Mouse (Mus musculus) layer of hippocampus, adult 11-12 months (tissue): ENCODE measurements around the gene Zfand2a.

Experiments
- DNase-seq: peaks from one replicate; pipeline ENCODE4 v3.0.0; 2022; ENCODE audit warnings: low spot score

Gene Zfand2a

GRCm38 (mm10) chr5:139429818-139430341 is 54.5 kb downstream of the Zfand2a start:
- no peak for DNase-seq

- no peak for DNase-seq
These were observed 56.4 kb downstream of the Zfand2a start for GRCm38 (mm10) chr5:139427989-139428388.

- no peak for DNase-seq
These were observed 57.3 kb downstream of the Zfand2a start for GRCm38 (mm10) chr5:139427001-139427400.

- no peak for DNase-seq
These were observed 59.2 kb downstream of the Zfand2a start for GRCm38 (mm10) chr5:139425198-139425597.

- no peak for DNase-seq
These were observed 61.1 kb downstream of the Zfand2a start, which contains the start of gene Gper1 for GRCm38 (mm10) chr5:139423026-139423865. TSS of gene Gper1 (plus strand) at chr5:139423151.
